Mouse (Mus musculus) testis, adult 2 months (tissue): Measurements from ENCODE around the gene Mkrn1. TPM values are rescaled to one million over a fixed set of nuclear protein-coding genes. Genes with fewer than 3 reads are reported as not detected.
"Not testable (repeated sequence)": the region's sequence is repeated elsewhere in the genome, so short reads cannot be mapped to it uniquely, and the experiment has no call there.

Experiments used
- H3K27ac ChIP-seq: fragments of 200-500 bp; 2 replicates; pipeline ENCODE4 v1.5.1; 2012; ENCODE audit warnings: low read depth, low read length; ENCODE audit not compliant: control insufficient read depth, insufficient read depth
- H3K27me3 ChIP-seq: fragments of 200-500 bp; 2 replicates; pipeline ENCODE4 v1.6.1; 2012; ENCODE audit warnings: mild to moderate bottlenecking, low read length, moderate library complexity; ENCODE audit not compliant: control insufficient read depth, insufficient read depth
- H3K36me3 ChIP-seq: fragments of 200-500 bp; 2 replicates; pipeline ENCODE4 v1.6.1; 2012; ENCODE audit warnings: mild to moderate bottlenecking, low read length; ENCODE audit not compliant: control insufficient read depth, insufficient read depth
- H3K4me1 ChIP-seq: fragments of 200-500 bp; 2 replicates; pipeline ENCODE4 v1.6.1; 2012; ENCODE audit warnings: low read length; ENCODE audit not compliant: control insufficient read depth, insufficient read depth
- H3K4me3 ChIP-seq: fragments of 200-500 bp; 2 replicates; pipeline ENCODE4 v1.5.1; 2012; ENCODE audit warnings: low read depth, mild to moderate bottlenecking, low read length, moderate library complexity, mixed read lengths; ENCODE audit not compliant: control insufficient read depth
- CTCF ChIP-seq: fragments of 200-500 bp; IDR thresholded peaks from 2 replicates; pipeline ENCODE4 v1.5.1; 2012; ENCODE audit warnings: low read depth, mild to moderate bottlenecking, inconsistent platforms, low read length, moderate library complexity; ENCODE audit not compliant: control insufficient read depth, insufficient read depth, insufficient replicate concordance
- POLR2A ChIP-seq: fragments of 200-500 bp; IDR thresholded peaks from 2 replicates; pipeline ENCODE4 v1.6.1; 2012; ENCODE audit warnings: low read depth, mild to moderate bottlenecking, inconsistent platforms, low read length, moderate library complexity; ENCODE audit not compliant: control insufficient read depth
- polyA plus RNA-seq: library from polyadenylated mRNA; depleted of rRNA; stranded (reverse); fragments of >200 nt; gene quantifications from 2 replicates; pipeline ENCODE4 v1.2.3, GENCODE M21; 2012

Gene Mkrn1
- polyA plus RNA-seq, 1 experiment = 374 TPM

GRCm38 (mm10) chr6:39376775-39377174 lies 43.5 kb downstream of the Mkrn1 start:
- H3K4me1 ChIP-seq = peaks cover 9% of the 10 kb centered on the region
- no peaks in the 10 kb centered on the region for H3K36me3 ChIP-seq
- no peaks in the 10 kb centered on the region for H3K27me3 ChIP-seq
- H3K4me3 ChIP-seq = peak overlapping the region; percentile 86
- TF ChIP-seq POLR2A (no peak), CTCF (no peak)
- no peak overlapping the region; the same call in 1 of the 2 replicates for H3K27ac ChIP-seq

DNA sequence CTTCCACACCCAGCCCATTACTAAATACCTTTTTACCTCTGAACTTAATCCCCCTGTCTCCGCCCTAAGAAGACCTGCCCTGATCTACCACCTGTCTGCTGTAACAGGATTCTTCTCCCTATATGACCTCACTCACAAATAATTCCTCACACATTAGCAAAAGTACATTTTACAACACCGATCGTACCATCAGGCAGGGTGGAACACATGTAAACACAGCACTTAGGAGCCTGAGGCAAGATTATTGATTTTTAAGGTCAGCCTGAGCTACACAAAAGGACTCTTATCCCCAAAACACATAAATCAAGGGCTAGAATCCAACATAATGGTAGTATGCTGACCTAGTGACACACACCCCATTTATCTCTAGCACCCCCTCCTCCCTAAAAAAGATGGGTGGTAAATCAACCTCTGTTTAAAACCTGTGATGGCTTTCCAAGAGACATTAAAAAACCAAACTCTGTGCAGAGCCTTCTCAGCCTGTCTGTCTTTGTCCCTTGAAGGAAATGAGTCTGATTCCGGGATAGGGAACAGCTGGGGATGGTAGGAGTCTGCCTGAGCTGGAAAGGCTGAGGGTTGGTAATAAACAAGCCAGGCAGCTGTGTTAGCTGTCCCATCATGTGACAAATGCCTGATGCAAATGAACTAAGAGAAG lies 46.8 kb downstream of the Mkrn1 start:
- Histone ChIP-seq H3K4me3 (no peak overlapping the region), H3K27ac (no peak overlapping the region), H3K27me3 (no peaks in the 10 kb centered on the region), H3K4me1 (peaks cover 3% of the 10 kb centered on the region), H3K36me3 (no peaks in the 10 kb centered on the region)
- TF ChIP-seq POLR2A = no peak
- no peak for TF ChIP-seq CTCF

DNA sequence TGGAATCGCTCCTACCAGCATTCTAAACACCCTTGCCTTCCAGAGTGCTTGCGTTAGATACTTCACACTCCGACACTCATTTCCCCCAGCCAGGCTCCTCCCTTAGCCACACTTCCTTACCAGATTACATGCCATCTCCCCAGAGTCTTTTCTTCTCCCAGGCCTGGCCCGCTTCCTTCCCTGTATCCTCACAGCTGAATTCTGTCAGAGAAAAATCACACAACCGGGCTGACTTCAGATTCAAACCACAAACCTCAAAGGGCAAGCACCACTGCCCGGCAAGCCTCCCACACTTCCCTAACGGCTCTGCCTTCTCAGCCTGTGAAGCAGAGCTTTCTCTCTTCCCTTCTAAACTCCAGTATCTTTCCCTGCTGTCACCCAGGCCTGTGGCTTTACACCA lies 47.5 kb downstream of the Mkrn1 start:
- TF ChIP-seq POLR2A = no peak
- TF ChIP-seq CTCF = no peak
- H3K4me1 ChIP-seq = peaks cover 3% of the 10 kb centered on the region
- no peaks in the 10 kb centered on the region for H3K36me3 ChIP-seq
- no peaks in the 10 kb centered on the region for H3K27me3 ChIP-seq
- no peak overlapping the region for H3K27ac ChIP-seq
- H3K4me3 ChIP-seq = no peak overlapping the region

DNA sequence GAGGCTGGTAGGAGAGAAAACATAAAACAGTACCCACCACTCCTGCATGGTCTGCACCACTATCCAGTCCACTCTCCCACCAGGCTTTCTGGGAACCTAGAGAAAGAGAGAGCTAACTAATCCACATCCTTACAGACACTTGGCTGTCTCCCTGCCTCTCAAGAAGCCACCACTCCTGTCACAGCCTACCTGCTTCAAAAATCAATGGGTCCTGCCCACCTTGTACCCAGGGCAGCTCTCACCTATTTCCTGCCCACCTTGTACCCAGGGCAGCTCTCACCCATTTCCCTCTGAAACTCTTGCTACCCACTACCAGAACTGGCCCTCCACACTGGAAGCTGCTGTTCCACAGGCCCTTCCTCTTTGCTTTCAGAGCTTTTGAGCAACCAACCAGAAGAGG lies 48.2 kb downstream of the Mkrn1 start:
- no peak overlapping the region for H3K4me3 ChIP-seq
- no peaks in the 10 kb centered on the region for H3K36me3 ChIP-seq
- no peak overlapping the region for H3K27ac ChIP-seq
- no peaks in the 10 kb centered on the region for H3K27me3 ChIP-seq
- peaks cover 1% of the 10 kb centered on the region for H3K4me1 ChIP-seq
- TF ChIP-seq POLR2A = no peak
- TF ChIP-seq CTCF = no peak

GRCm38 (mm10) chr6:39369631-39370030 lies 50.6 kb downstream of the Mkrn1 start:
- Histone ChIP-seq H3K4me3 (no peak overlapping the region), H3K36me3 (no peaks in the 10 kb centered on the region), H3K27me3 (no peaks in the 10 kb centered on the region), H3K4me1 (no peaks in the 10 kb centered on the region), H3K27ac (no peak overlapping the region)
- TF ChIP-seq POLR2A (no peak), CTCF (no peak)

DNA sequence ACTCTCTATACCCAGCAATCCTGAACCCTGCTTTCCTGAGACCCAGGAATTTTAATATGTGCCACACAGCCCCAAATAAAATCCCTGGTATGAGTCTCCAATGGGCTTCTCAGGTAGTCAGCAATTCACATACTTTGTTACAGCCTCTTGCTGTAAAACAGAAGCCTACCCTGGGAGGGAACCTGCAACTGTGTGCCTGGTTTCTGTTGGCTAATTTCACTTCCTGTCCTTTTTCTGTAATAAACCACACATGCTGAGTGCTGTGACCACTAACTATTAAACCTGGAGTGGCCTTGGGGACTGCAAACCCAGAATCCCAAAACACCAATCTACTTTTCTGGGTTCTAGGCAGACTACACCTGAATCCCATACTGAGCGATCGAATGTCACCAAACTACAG lies 57.6 kb downstream of the Mkrn1 start:
- Histone ChIP-seq H3K4me1 (no peaks in the 10 kb centered on the region), H3K27ac (no peak overlapping the region), H3K4me3 (no peak overlapping the region), H3K27me3 (no peaks in the 10 kb centered on the region), H3K36me3 (no peaks in the 10 kb centered on the region)
- no peak for TF ChIP-seq CTCF
- TF ChIP-seq POLR2A = no peak

DNA sequence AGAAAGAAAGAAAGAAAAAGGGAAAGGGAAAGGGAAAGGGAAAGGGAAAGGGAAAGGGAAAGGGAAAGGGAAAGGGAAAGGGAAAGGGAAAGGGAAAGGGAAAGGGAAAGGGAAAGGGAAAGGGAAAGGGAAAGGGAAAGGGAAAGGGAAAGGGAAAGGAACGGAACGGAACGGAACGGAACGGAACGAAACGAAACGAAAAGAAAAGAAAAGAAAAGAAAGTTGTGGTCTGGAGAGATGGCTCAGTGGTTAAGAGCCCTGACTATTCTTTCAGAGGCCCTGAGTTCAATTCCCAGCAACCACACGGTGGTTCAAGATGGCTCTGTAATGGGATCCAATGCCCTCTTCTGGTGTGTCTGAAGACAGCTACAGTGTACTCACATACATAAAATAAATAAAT lies 61.1 kb downstream of the Mkrn1 start:
- not testable (repeated sequence) for H3K27ac ChIP-seq, H3K4me1 ChIP-seq, H3K36me3 ChIP-seq, H3K27me3 ChIP-seq, H3K4me3 ChIP-seq

- Histone ChIP-seq H3K4me1 (no peaks in the 10 kb centered on the region), H3K36me3 (no peaks in the 10 kb centered on the region), H3K27ac (no peak overlapping the region), H3K4me3 (no peak overlapping the region), H3K27me3 (no peaks in the 10 kb centered on the region)
- TF ChIP-seq POLR2A = no peak
- TF ChIP-seq CTCF = no peak
These were observed 71.3 kb downstream of the Mkrn1 start for GRCm38 (mm10) chr6:39348946-39349345.
